Mouse (Mus musculus): Measurements from ENCODE around the gene Zfp651.

The Zfp651 gene

GRCm38 (mm10) chr9:121810081-121810821 lies 51.1 kb downstream of the Zfp651 start:
- DNase-seq (ENCODE audit: extremely low read depth, low read depth): no peak

GRCm38 (mm10) chr9:121815183-121815582 lies 56.1 kb downstream of the Zfp651 start:
- DNase-seq (ENCODE audit: extremely low read depth, low read depth): no peak

- no peak for DNase-seq (ENCODE audit: extremely low read depth, low read depth)
These were observed 60.1 kb downstream of the Zfp651 start for GRCm38 (mm10) chr9:121819073-121819770.

GRCm38 (mm10) chr9:121819771-121820471 lies 60.8 kb downstream of the Zfp651 start:
- no peak for DNase-seq (ENCODE audit: extremely low read depth, low read depth)

DNA sequence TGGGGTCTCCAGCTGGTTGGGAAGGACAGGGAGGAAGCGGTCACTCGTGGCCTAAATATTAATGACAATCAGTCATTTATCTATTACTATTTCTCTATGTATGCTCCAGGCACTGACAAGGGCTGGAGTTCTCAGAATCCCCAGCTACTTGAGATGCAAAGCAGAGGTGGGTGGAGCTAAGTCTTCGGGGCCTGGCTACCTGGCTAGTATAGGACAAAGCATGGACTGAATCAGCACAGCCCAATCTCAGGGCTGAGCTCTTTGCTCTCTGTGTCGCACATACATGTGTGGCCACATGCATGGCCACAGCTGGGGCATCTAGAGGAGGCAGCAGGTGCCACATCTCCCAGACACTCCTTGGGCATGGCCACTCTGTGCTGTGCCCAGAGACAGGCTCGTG lies 61.6 kb downstream of the Zfp651 start:
- no peak for DNase-seq (ENCODE audit: extremely low read depth, low read depth)
